12 mouse cellular contexts compared by ENCODE assay signal in the genomic region with DNA sequence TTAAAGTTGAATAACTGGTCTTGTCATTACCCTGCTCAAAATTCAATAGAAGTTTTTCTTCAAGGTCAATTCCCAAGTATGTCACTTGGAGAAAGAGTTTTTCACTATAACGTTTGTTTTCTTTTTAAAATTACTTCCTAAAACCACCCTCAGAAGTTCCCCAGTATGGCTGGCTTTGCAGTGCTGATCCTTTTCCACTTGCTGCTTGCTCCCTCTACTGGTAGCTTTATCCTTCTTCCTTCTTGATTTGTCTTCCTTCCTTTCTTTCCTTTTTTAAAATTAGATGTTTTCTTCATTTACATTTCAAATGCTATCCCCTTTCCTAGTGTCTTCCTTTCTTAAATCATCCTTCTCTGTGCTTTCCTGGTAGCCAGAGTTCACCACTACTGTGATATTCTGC.
DNase-seq lines count a peak whose midpoint lies in the region; ATAC-seq and TF ChIP-seq lines count a peak whose summit lies in the region.
"Had no signal": no experiment of that assay in that cellular context is flagged by ENCODE, and none has a peak within 500 bp of the region (broad histone marks: within the 10 kb centered on the region; RNA-seq: fewer than 3 reads in every experiment).

No protein-coding gene starts in this region.

- no peaks in the 10 kb centered on the region for H3K27me3 ChIP-seq in heart, postnatal 0 days (ENCODE audit: control insufficient read depth, insufficient read depth, low read length)
- no peaks in the 10 kb centered on the region for H3K27me3 ChIP-seq in heart, embryonic 11.5 days (ENCODE audit: control insufficient read depth, insufficient read depth, low read length)
- H3K27me3 ChIP-seq in neural tube, embryonic 15.5 days (replicated peaks): no peaks in the 10 kb centered on the region
- H3K27me3 ChIP-seq: kidney, embryonic 15.5 days; liver, embryonic 15.5 days had no signal

- DNase-seq in heart, postnatal 0 days (ENCODE audit: low spot score): peak; percentile 19
- DNase-seq in lung, postnatal 10 days: peak; percentile 6
- no peak for DNase-seq in lung, postnatal 4 days
- DNase-seq in c-Kit-positive CD71-negative TER-119-negative erythroid progenitor cells, embryonic 14.5 days (ENCODE audit: low read depth): peak; percentile 4
- peak; percentile 29 for DNase-seq in retina, embryonic 14.5 days (ENCODE audit: low spot score)
- DNase-seq in left cerebral cortex, postnatal 10 days (ENCODE audit: extremely low spot score in 1 of 2, low spot score in 2 of 2): no peak
- DNase-seq: cerebellum, postnatal 36 days; gastrocnemius, postnatal 10 days had no signal

- H3K4me2 ChIP-seq in heart, postnatal 0 days (ENCODE audit: low read depth, low read length): no peak overlapping the region
- H3K4me2 ChIP-seq in heart, embryonic 11.5 days: no peak overlapping the region
- H3K4me2 ChIP-seq in neural tube, embryonic 15.5 days: no peak overlapping the region
- H3K4me2 ChIP-seq: kidney, embryonic 15.5 days; liver, embryonic 15.5 days had no signal

- 27% methylated on average over 1 of the region's 1 CpGs for WGBS in heart, postnatal 0 days
- 15% methylated on average over 1 of the region's 1 CpGs for WGBS in heart, embryonic 11.5 days (ENCODE audit: insufficient replicate concordance)
- 19% methylated on average over 1 of the region's 1 CpGs for WGBS in neural tube, embryonic 15.5 days

- H3K4me1 ChIP-seq in heart, postnatal 0 days (ENCODE audit: control insufficient read depth, insufficient read depth): no peaks in the 10 kb centered on the region
- H3K4me1 ChIP-seq in heart, embryonic 11.5 days (ENCODE audit: control insufficient read depth, insufficient read depth, low read length): no peaks in the 10 kb centered on the region
- no peaks in the 10 kb centered on the region for H3K4me1 ChIP-seq in neural tube, embryonic 15.5 days
- H3K4me1 ChIP-seq: kidney, embryonic 15.5 days; liver, embryonic 15.5 days had no signal

- intact Hi-C loops in left cerebral cortex, postnatal 10 days (cut with DNase I): loop anchor here (10.0 kb wide), 1 partner anchor 192 kb away; no protein-coding TSS in a partner anchor

- peak; percentile 53 for TF ChIP-seq CTCF in heart, postnatal 0 days (IDR thresholded peaks at IDR 0.05; ENCODE audit: low read depth)

- H3K4me3 ChIP-seq in heart, postnatal 0 days (ENCODE audit: low read depth, low read length): no peak overlapping the region
- H3K4me3 ChIP-seq in heart, embryonic 11.5 days (ENCODE audit: low read depth, low read length): no peak overlapping the region
- no peak overlapping the region for H3K4me3 ChIP-seq in neural tube, embryonic 15.5 days (replicated peaks)
- H3K4me3 ChIP-seq: kidney, embryonic 15.5 days; liver, embryonic 15.5 days had no signal

- H3K36me3 ChIP-seq in heart, postnatal 0 days (replicated peaks; ENCODE audit: control insufficient read depth, insufficient read depth, low read length): no peaks in the 10 kb centered on the region
- H3K36me3 ChIP-seq in heart, embryonic 11.5 days (ENCODE audit: control insufficient read depth, insufficient read depth, low read length): no peaks in the 10 kb centered on the region
- H3K36me3 ChIP-seq in neural tube, embryonic 15.5 days: no peaks in the 10 kb centered on the region
- H3K36me3 ChIP-seq: kidney, embryonic 15.5 days; liver, embryonic 15.5 days had no signal

- no peaks in the 10 kb centered on the region for H3K9me3 ChIP-seq in heart, postnatal 0 days (replicated peaks; ENCODE audit: control insufficient read depth, low read length)
- H3K9me3 ChIP-seq in heart, embryonic 11.5 days (replicated peaks; ENCODE audit: control insufficient read depth, low read length): no peaks in the 10 kb centered on the region
- no peaks in the 10 kb centered on the region for H3K9me3 ChIP-seq in neural tube, embryonic 15.5 days (replicated peaks)
- H3K9me3 ChIP-seq: kidney, embryonic 15.5 days; liver, embryonic 15.5 days had no signal

- no peak for ATAC-seq in heart, postnatal 0 days (ENCODE audit: insufficient read depth, low read depth)
- ATAC-seq in heart, embryonic 11.5 days (replicated peaks; ENCODE audit: insufficient number of reproducible peaks, low FRiP score, low TSS enrichment): no peak
- ATAC-seq in neural tube, embryonic 15.5 days (ENCODE audit: low FRiP score): no peak

- no peak overlapping the region for H3K27ac ChIP-seq in heart, postnatal 0 days (ENCODE audit: low read depth)
- no peak overlapping the region for H3K27ac ChIP-seq in heart, embryonic 11.5 days (ENCODE audit: low read depth, low read length)
- H3K27ac ChIP-seq in neural tube, embryonic 15.5 days (replicated peaks): no peak overlapping the region
- H3K27ac ChIP-seq: kidney, embryonic 15.5 days; liver, embryonic 15.5 days had no signal

- TF ChIP-seq EP300 in heart, postnatal 0 days (IDR thresholded peaks at IDR 0.05; ENCODE audit: low read depth): no peak

- H3K9ac ChIP-seq in heart, postnatal 0 days (replicated peaks; ENCODE audit: low read depth, low read length): no peak overlapping the region
- H3K9ac ChIP-seq in heart, embryonic 11.5 days (ENCODE audit: low read depth, low read length): no peak overlapping the region
- no peak overlapping the region for H3K9ac ChIP-seq in neural tube, embryonic 15.5 days (replicated peaks)
- H3K9ac ChIP-seq: kidney, embryonic 15.5 days; liver, embryonic 15.5 days had no signal

Comparison
In these comparisons a context has a peak if more than half of its experiments do, and no peak if none do; other contexts are left out.
1. DNase-seq: peak in heart, postnatal 0 days (single experiment), lung, postnatal 10 days (single experiment), c-Kit-positive CD71-negative TER-119-negative erythroid progenitor cells, embryonic 14.5 days (single experiment) and retina, embryonic 14.5 days (single experiment); none in lung, postnatal 4 days (0 of 2) and left cerebral cortex, postnatal 10 days (0 of 2).